Mouse (Mus musculus): ENCODE data around the gene Neu4. TPM values are rescaled to one million over a fixed set of nuclear protein-coding genes. Genes with fewer than 3 reads are reported as not detected.

Gene Neu4
- polyA plus RNA-seq, 1 experiment from 2014 or later: 0.41 TPM

DNA sequence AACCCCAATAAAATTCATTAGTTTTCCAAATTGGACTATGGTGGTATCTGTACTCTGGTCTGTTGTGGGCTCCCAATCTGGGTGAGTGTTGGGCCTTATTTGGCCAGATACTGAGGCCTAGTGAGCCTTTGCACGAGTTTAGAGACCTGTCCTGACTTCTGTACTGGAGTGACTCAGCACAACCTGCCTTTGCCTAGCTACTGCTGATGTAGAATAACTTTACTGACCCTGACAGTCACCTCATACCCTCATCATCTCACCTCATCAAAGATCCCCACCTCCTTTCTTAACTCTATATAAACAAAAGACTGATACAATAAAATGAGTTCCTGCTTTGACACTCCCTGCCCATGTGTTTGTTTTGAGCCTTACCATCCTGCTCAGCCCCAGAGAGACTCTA lies 56.5 kb downstream of the Neu4 start:
- Histone ChIP-seq H3K36me3 (ENCODE audit: control insufficient read depth, insufficient read depth, low read length) (no peaks in the 10 kb centered on the region), H3K4me1 (ENCODE audit: control insufficient read depth, insufficient read depth, low read depth, low read length) (no peaks in the 10 kb centered on the region), H3K4me2 (ENCODE audit: low read length) (no peak overlapping the region), H3K9me3 (ENCODE audit: control insufficient read depth, low read length) (no peaks in the 10 kb centered on the region), H3K27ac (ENCODE audit: low read depth, low read length) (no peak overlapping the region), H3K9ac (ENCODE audit: low read depth, low read length) (no peak overlapping the region), H3K27me3 (replicated peaks; ENCODE audit: control insufficient read depth, insufficient read depth, low read length) (no peaks in the 10 kb centered on the region; the same call in 1 of the 2 replicates), H3K4me3 (ENCODE audit: low read length) (no peak overlapping the region)
- 43% methylated on average over 1 of the region's 1 CpGs for WGBS
- no peak for ATAC-seq

Other genes with a start within 250 kb of the Neu4 start
- 134 and 147 TPM in 2 replicates for gene Dtymk, start 218.5 kb upstream of the Neu4 start, polyA plus RNA-seq (2015; fragmentation: Nextera tagmentation; extraction: Ambion mirVana)
- 9.1 and 9.4 TPM in 2 replicates for gene Ing5, start 216.5 kb upstream of the Neu4 start, polyA plus RNA-seq (2015; fragmentation: Nextera tagmentation; extraction: Ambion mirVana)
- gene D2hgdh, start 195.5 kb upstream of the Neu4 start, polyA plus RNA-seq (2015; fragmentation: Nextera tagmentation; extraction: Ambion mirVana): 14.6 and 17.3 TPM in 2 replicates
- gene Gal3st2, start 159.1 kb upstream of the Neu4 start, polyA plus RNA-seq (2015; fragmentation: Nextera tagmentation; extraction: Ambion mirVana): not detected in 2 replicates
- 0.08 TPM in 1 of 2 replicates, not detected in the other for gene Gal3st2b, start 102.1 kb upstream of the Neu4 start, polyA plus RNA-seq (2015; fragmentation: Nextera tagmentation; extraction: Ambion mirVana)
- not detected in 2 replicates for gene Gal3st2c, start 29.9 kb upstream of the Neu4 start, polyA plus RNA-seq (2015; fragmentation: Nextera tagmentation; extraction: Ambion mirVana)
- gene Pdcd1, start 32.1 kb downstream of the Neu4 start, polyA plus RNA-seq (2015; fragmentation: Nextera tagmentation; extraction: Ambion mirVana): not detected in 2 replicates

Data from hindbrain, embryonic 16.5 days (tissue).